Mouse (Mus musculus): ENCODE data around the gene Klf6.
A peak's percentile ranks its signal among the peaks of the same experiment; 100 is the strongest.

Gene Klf6

DNA sequence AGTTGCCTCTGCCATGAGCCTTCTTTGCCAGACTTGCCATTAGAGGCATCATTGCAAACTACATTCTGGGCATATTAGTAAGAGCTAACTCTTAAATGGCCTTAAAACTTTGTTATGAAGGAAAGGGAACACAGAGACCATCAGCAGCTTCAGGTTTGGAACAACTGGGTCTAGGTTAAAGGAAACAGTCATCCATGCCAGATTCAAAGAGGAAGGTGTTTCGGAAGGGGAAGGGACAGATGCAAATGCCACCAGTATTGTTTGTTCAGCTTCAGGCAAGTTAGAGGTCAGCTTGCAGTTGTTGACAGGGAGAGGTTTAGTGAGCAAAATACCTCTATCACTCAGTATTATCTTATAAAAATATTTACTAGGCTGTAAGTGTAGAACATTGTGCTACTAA, 37.7 kb downstream of the Klf6 start:
- DNase-seq (ENCODE audit: low read depth, low spot score), result no peak

GRCm38 (mm10) chr13:5899641-5900040, 38.4 kb downstream of the Klf6 start:
- peak; percentile 83 for DNase-seq (ENCODE audit: low read depth, low spot score)

- no peak for DNase-seq (ENCODE audit: low read depth, low spot score)
These were observed 51.9 kb downstream of the Klf6 start for GRCm38 (mm10) chr13:5913201-5913600.

GRCm38 (mm10) chr13:5917360-5917759, 56.1 kb downstream of the Klf6 start:
- no peak for DNase-seq (ENCODE audit: low read depth, low spot score)

- no peak for DNase-seq (ENCODE audit: low read depth, low spot score)
These were observed 58.7 kb downstream of the Klf6 start for GRCm38 (mm10) chr13:5919966-5920365.
